30 mouse cellular contexts compared by ENCODE assay signal in genomic region chr4:133473833-133474232, GRCm38 (mm10). TPM values are rescaled to one million over a fixed set of nuclear protein-coding genes. Genes with fewer than 3 reads are reported as not detected.
DNase-seq lines count a peak whose midpoint lies in the region; ATAC-seq and TF ChIP-seq lines count a peak whose summit lies in the region.
"Had no signal": no experiment of that assay in that cellular context is flagged by ENCODE, and none has a peak within 500 bp of the region (broad histone marks: within the 10 kb centered on the region; RNA-seq: fewer than 3 reads in every experiment).

No protein-coding gene starts in this region.

- intact Hi-C loops in heart, adult 2 months (cut with DNase I), result no loop called here
- intact Hi-C loops in left cerebral cortex, adult 2 months (cut with DNase I), result no loop called here

- ATAC-seq in liver, embryonic 14.5 days (ENCODE audit: insufficient read depth), result no peak
- ATAC-seq: activated CD4-positive, CD25-positive, alpha-beta regulatory T cell, adult 4 months; midbrain, embryonic 13.5 days; Patski had no signal

- TF ChIP-seq CTCF in heart, adult 2 months (IDR thresholded peaks at IDR 0.05), result peak; percentile 12; the same call in 1 of the 2 replicates
- peak; percentile 37 for TF ChIP-seq CTCF in liver, embryonic 14.5 days (IDR thresholded peaks at IDR 0.05; ENCODE audit: low read depth)
- no peak for TF ChIP-seq CTCF in left cerebral cortex, adult 2 months (IDR thresholded peaks at IDR 0.05)

- H3K4me2 ChIP-seq in liver, embryonic 14.5 days (ENCODE audit: low read depth), result no peak overlapping the region
- H3K4me2 ChIP-seq: embryonic facial prominence, embryonic 12.5 days; forebrain, embryonic 12.5 days; heart, embryonic 12.5 days; liver, embryonic 13.5 days; midbrain, embryonic 13.5 days had no signal

- H3K79me2 ChIP-seq in heart, adult 2 months (replicated peaks; ENCODE audit: control insufficient read depth, insufficient read depth, low read length), result no peaks in the 10 kb centered on the region

- no peak overlapping the region for H3K27ac ChIP-seq in heart, adult 2 months
- H3K27ac ChIP-seq in liver, embryonic 14.5 days, result no peak overlapping the region
- no peak overlapping the region for H3K27ac ChIP-seq in left cerebral cortex, adult 2 months
- H3K27ac ChIP-seq: embryonic facial prominence, embryonic 12.5 days; forebrain, embryonic 12.5 days; gastrocnemius, adult 2 months; hindbrain, embryonic 10.5 days; limb, embryonic 10.5 days; liver, embryonic 13.5 days; midbrain, embryonic 13.5 days had no signal

- H3K4me3 ChIP-seq in heart, adult 2 months, result no peak overlapping the region
- no peak overlapping the region for H3K4me3 ChIP-seq in liver, embryonic 14.5 days (ENCODE audit: insufficient read depth in 1 of 2, low read depth in 2 of 2, low read length in 2 of 2)
- no peak overlapping the region for H3K4me3 ChIP-seq in left cerebral cortex, adult 2 months
- H3K4me3 ChIP-seq: embryonic facial prominence, embryonic 12.5 days; erythroblast, embryonic 14.5 days; forebrain, embryonic 12.5 days; gastrocnemius, adult 2 months; heart, embryonic 12.5 days; hindbrain, embryonic 10.5 days; limb, embryonic 10.5 days; liver, embryonic 13.5 days; megakaryocyte, embryonic 14.5 days; midbrain, embryonic 13.5 days had no signal

- H3K9me3 ChIP-seq in liver, embryonic 14.5 days (ENCODE audit: control insufficient read depth, low read length), result peaks cover 3% of the 10 kb centered on the region; the same call in 1 of the 2 replicates
- H3K9me3 ChIP-seq: heart, embryonic 12.5 days; limb, embryonic 10.5 days; liver, embryonic 13.5 days; midbrain, embryonic 13.5 days had no signal

- no peaks in the 10 kb centered on the region for H3K4me1 ChIP-seq in heart, adult 2 months (ENCODE audit: control insufficient read depth, insufficient read depth, low read length)
- H3K4me1 ChIP-seq in liver, embryonic 14.5 days (replicated peaks; ENCODE audit: control insufficient read depth in 2 of 2, insufficient read depth in 2 of 2, low read length in 1 of 2), result peaks cover 0 to 4% of the 10 kb centered on the region in 2 experiments; a peak in 1 of 4 replicates
- H3K4me1 ChIP-seq: midbrain, embryonic 13.5 days had no signal

- no peaks in the 10 kb centered on the region for H3K36me3 ChIP-seq in heart, adult 2 months (ENCODE audit: control insufficient read depth, insufficient read depth, low read length)
- no peaks in the 10 kb centered on the region for H3K36me3 ChIP-seq in liver, embryonic 14.5 days (replicated peaks; ENCODE audit: control insufficient read depth, insufficient read depth, low read depth)
- H3K36me3 ChIP-seq: embryonic facial prominence, embryonic 12.5 days; forebrain, embryonic 12.5 days; G1E; heart, embryonic 12.5 days; hindbrain, embryonic 10.5 days; limb, embryonic 10.5 days; liver, embryonic 13.5 days; midbrain, embryonic 13.5 days had no signal

- no peak for TF ChIP-seq POLR2A in heart, adult 2 months (IDR thresholded peaks at IDR 0.05; ENCODE audit: insufficient read depth, low read depth, low read length)

- H3K9ac ChIP-seq in heart, adult 2 months (ENCODE audit: low read depth, low read length), result no peak overlapping the region
- H3K9ac ChIP-seq in liver, embryonic 14.5 days (replicated peaks), result no peak overlapping the region
- H3K9ac ChIP-seq: embryonic facial prominence, embryonic 12.5 days; forebrain, embryonic 12.5 days; heart, embryonic 12.5 days; liver, embryonic 13.5 days; midbrain, embryonic 13.5 days had no signal

- WGBS in heart, adult 2 months, result 87% methylated on average over 2 of the region's 2 CpGs
- WGBS in liver, embryonic 14.5 days (ENCODE audit: insufficient replicate concordance), result 68% methylated on average over 2 of the region's 2 CpGs

- DNase-seq in heart, adult 2 months, result no peak
- no peak for DNase-seq in heart, adult 9 months (ENCODE audit: low spot score in 2 of 2)
- no peak for DNase-seq in liver, embryonic 14.5 days (ENCODE audit: low read depth in 3 of 3, low spot score in 3 of 3)
- DNase-seq in liver, result no peak
- peak; percentile 47 for DNase-seq in thymus, postnatal 4 days
- no peak for DNase-seq in thymus, postnatal 25 days
- no peak for DNase-seq in left cerebral cortex, adult 2 months (ENCODE audit: extremely low spot score in 1 of 2, low spot score in 2 of 2)
- no peak for DNase-seq in frontal cortex, postnatal 10 days (ENCODE audit: low spot score in 2 of 2)
- DNase-seq: adrenal gland, adult 8-10 months; cerebellum, adult 18-20 months; cerebellum, postnatal 14 days; gastrocnemius, adult 2 months; heart, postnatal 10 days; kidney, adult 18-20 months; liver, embryonic 13.5 days; lung, postnatal 14 days had no signal

- no peak for TF ChIP-seq EP300 in heart, adult 2 months (IDR thresholded peaks at IDR 0.05; ENCODE audit: insufficient read depth, low read depth, low read length)
- no peak for TF ChIP-seq EP300 in liver, embryonic 14.5 days (IDR thresholded peaks at IDR 0.05; ENCODE audit: low read depth)

- H3K27me3 ChIP-seq in heart, adult 2 months (ENCODE audit: control insufficient read depth, insufficient read depth, low read length), result no peaks in the 10 kb centered on the region
- peaks cover 7% of the 10 kb centered on the region for H3K27me3 ChIP-seq in liver, embryonic 14.5 days (ENCODE audit: control insufficient read depth, insufficient read depth, low read length)
- H3K27me3 ChIP-seq: Patski had no signal

RNA-seq across cellular contexts. Expression of gene Tent5b, which starts 6.1 kb away (rescaled TPM):
- 1 to 10 TPM; 2.0 to 2.3 TPM for total RNA-seq in heart, adult 2 months (2021)
- polyA plus RNA-seq in heart, adult 2 months (2012; rRNA removed), result 1.4 and 1.9 TPM in 2 replicates
- 0.02 and 0.05 TPM in 2 replicates for polyA plus RNA-seq in liver, embryonic 14.5 days (2012; rRNA removed)
- not detected in 2 replicates for polyA plus RNA-seq in liver, embryonic 14.5 days (2014; fragmentation: Nextera tagmentation; extraction: Ambion mirVana)
- not detected for total RNA-seq in left cerebral cortex, adult 2 months (2021)
- total RNA-seq: G1E had no signal
- polyA plus RNA-seq: activated CD4-positive, CD25-positive, alpha-beta regulatory T cell, adult 4 months; erythroblast, embryonic 14.5 days; G1E; liver, embryonic 13.5 days; neural tube, embryonic 14.5 days had no signal

RNA-seq across cellular contexts. Expression of gene Trnp1, which starts 24.5 kb away (rescaled TPM):
- total RNA-seq in heart, adult 2 months (2021), result 1 to 10 TPM; 2.0 to 2.1 TPM
- polyA plus RNA-seq in heart, adult 2 months (2012; rRNA removed), result 2.3 and 2.4 TPM in 2 replicates
- 0.04 TPM in 1 of 2 replicates, not detected in the other for polyA plus RNA-seq in liver, embryonic 14.5 days (2012; rRNA removed)
- not detected in 2 replicates for polyA plus RNA-seq in liver, embryonic 14.5 days (2014; fragmentation: Nextera tagmentation; extraction: Ambion mirVana)
- 100 to 1,000 TPM; 156 to 160 TPM for total RNA-seq in left cerebral cortex, adult 2 months (2021)
- polyA plus RNA-seq: activated CD4-positive, CD25-positive, alpha-beta regulatory T cell, adult 4 months; erythroblast, embryonic 14.5 days; G1E had no signal

RNA-seq across cellular contexts. Expression of gene Kdf1, which starts 44.9 kb away (rescaled TPM):
- not detected for total RNA-seq in heart, adult 2 months (2021)
- polyA plus RNA-seq in heart, adult 2 months (2012; rRNA removed), result 0.23 TPM in 1 of 2 replicates, not detected in the other
- 0.18 and 0.43 TPM in 2 replicates for polyA plus RNA-seq in liver, embryonic 14.5 days (2012; rRNA removed)
- 0.48 and 0.53 TPM in 2 replicates for polyA plus RNA-seq in liver, embryonic 14.5 days (2014; fragmentation: Nextera tagmentation; extraction: Ambion mirVana)
- total RNA-seq in left cerebral cortex, adult 2 months (2021), result under 1 TPM in 1 of 2 experiments, not detected in 1; 0.28 TPM
- total RNA-seq: G1E; gastrocnemius, adult 2 months; gastrocnemius, postnatal 4 days; heart, postnatal 10 days; layer of hippocampus, postnatal 14 days had no signal
- polyA plus RNA-seq: activated CD4-positive, CD25-positive, alpha-beta regulatory T cell, adult 4 months; erythroblast, embryonic 14.5 days; G1E had no signal

Comparison
In these comparisons a context has a peak if more than half of its experiments do, and no peak if none do; other contexts are left out.
1. RNA of gene Trnp1, which starts 24.5 kb away (total RNA-seq): 156 to 160 TPM in left cerebral cortex, adult 2 months; 2.0 to 2.1 TPM in heart, adult 2 months; every median in the first group is over 10 times any median in the second.